Mouse (Mus musculus): ENCODE results near the gene Mrln. TPM values are rescaled to one million over a fixed set of nuclear protein-coding genes. Genes with fewer than 3 reads are reported as not detected.

Gene Mrln
- polyA plus RNA-seq, 1 experiment from 2014 or later: 1.4 TPM

- no peak overlapping the region for H3K9ac ChIP-seq
- WGBS: 53% methylated on average over 8 of the region's 8 CpGs
- peaks cover 46% of the 10 kb centered on the region for H3K27me3 ChIP-seq
These were observed 38.4 kb downstream of the Mrln start for GRCm38 (mm10) chr10:70242751-70243444.

DNA sequence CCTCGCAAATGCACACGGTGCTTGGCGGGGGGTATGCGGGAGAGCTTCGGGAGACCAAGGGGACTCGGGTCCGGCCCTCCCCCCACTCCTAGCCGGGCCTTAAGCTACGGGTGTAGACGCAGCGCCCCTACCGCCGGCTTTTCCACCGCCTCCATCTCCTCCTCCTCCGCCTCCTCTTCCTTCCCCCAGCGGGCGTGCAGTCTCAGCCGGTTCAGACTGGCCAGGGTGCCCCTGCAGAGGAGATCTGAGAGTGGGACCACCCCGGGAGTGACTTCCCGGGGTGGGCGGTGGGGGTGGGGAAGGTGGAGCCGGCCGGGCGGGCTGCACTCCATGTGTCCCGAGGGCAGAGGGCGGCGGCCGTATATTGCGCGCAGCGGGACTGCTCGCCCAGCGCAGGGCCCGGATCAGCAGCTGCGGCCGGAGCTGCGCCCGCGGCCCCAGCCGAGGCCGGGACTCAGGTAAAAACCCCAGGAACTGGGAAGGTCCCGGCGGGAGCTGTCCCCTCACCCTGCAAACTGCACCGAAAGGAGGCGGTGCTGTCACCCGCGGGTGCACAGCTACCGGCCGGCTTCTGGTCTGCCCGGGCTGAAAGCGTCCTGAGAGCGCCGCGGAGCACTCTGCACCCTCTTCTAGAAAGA is 40.6 kb downstream of the Mrln start, which contains the start of gene Slc16a9:
Gene Slc16a9, plus strand, starts transcription at position 180 of the 638 bp plus-strand sequence.
- Histone ChIP-seq H3K27ac (no peak within 1 kb of the TSS), H3K4me3 (replicated peaks) (peak within 1 kb of the TSS; percentile 67), H3K4me1 (peaks cover 6% of the 10 kb centered on the region), H3K9ac (peak within 1 kb of the TSS; percentile 64), H3K27me3 (peaks cover 46% of the 10 kb centered on the region), H3K36me3 (replicated peaks) (no peaks in the 10 kb centered on the region), H3K9me3 (no peaks in the 10 kb centered on the region), H3K4me2 (peak within 1 kb of the TSS; percentile 98)
- peak; percentile 92 for ATAC-seq (ENCODE audit: low FRiP score)
- 1% methylated on average over 51 of the region's 54 CpGs for WGBS

More at GRCm38 (mm10) chr10:70242751-70243444, 38.4 kb downstream of the Mrln start:
- peaks cover 6% of the 10 kb centered on the region for H3K4me1 ChIP-seq
- ATAC-seq (ENCODE audit: low FRiP score): no peak
- no peak overlapping the region for H3K4me3 ChIP-seq (replicated peaks)
- H3K27ac ChIP-seq: no peak overlapping the region
- H3K4me2 ChIP-seq: no peak overlapping the region
- H3K36me3 ChIP-seq (replicated peaks): no peaks in the 10 kb centered on the region
- no peaks in the 10 kb centered on the region for H3K9me3 ChIP-seq

- H3K9ac ChIP-seq: peak overlapping the region; percentile 64
- no peaks in the 10 kb centered on the region for H3K36me3 ChIP-seq (replicated peaks)
- H3K4me2 ChIP-seq: peak overlapping the region; percentile 98
- ATAC-seq (ENCODE audit: low FRiP score): peak; percentile 33; the same call in 1 of the 2 replicates
- H3K27ac ChIP-seq: no peak overlapping the region
- 1% methylated on average over 16 of the region's 16 CpGs for WGBS
- peak overlapping the region; percentile 67 for H3K4me3 ChIP-seq (replicated peaks)
- H3K4me1 ChIP-seq: peaks cover 6% of the 10 kb centered on the region
- H3K27me3 ChIP-seq: peaks cover 46% of the 10 kb centered on the region
- H3K9me3 ChIP-seq: no peaks in the 10 kb centered on the region
These were observed 41.1 kb downstream of the Mrln start for GRCm38 (mm10) chr10:70245559-70245945.

DNA sequence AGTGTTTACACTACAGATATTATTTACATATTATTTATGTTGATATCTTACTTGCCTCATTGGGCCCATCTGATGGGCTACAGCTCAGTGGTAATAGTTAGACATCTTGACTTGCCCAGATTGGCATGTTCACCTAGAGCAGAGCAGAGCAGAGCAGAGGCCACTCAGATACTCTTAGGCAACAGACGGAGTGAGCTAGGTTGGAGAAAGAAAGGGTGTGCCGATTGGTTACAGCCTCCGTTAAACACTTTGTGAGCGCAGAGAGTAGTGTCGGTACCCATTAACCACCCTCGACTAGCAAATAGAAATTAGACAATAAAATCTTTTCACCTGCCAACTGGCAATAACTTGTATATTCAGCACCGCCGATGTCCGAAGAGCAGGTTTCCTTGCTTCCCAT is 41.6 kb downstream of the Mrln start:
- no peaks in the 10 kb centered on the region for H3K36me3 ChIP-seq (replicated peaks)
- H3K27ac ChIP-seq: no peak overlapping the region
- peaks cover 6% of the 10 kb centered on the region for H3K4me1 ChIP-seq
- WGBS: 35% methylated on average over 9 of the region's 9 CpGs
- peak overlapping the region; percentile 98 for H3K4me2 ChIP-seq
- H3K9ac ChIP-seq: no peak overlapping the region
- H3K27me3 ChIP-seq: peaks cover 46% of the 10 kb centered on the region
- peak overlapping the region; percentile 67 for H3K4me3 ChIP-seq (replicated peaks)
- ATAC-seq (ENCODE audit: low FRiP score): no peak
- no peaks in the 10 kb centered on the region for H3K9me3 ChIP-seq

DNA sequence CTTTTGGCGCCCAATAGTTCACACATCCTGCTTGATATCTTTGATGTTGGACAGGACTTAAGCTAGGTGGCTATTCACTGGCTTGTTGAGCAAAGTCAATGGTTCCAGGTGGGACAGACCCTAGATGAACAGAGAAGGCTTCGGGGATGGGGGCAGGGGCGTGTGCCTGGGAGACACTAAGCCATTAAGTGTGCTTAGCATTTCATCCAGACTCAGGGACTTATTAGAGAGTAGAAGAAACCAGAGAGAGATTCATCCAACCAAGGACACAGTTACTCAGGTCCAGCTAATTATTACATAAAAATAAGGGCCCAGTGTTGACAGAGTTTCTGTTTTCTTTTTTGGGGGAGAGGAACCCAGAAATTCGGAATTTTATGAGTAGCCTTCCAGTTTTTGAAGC is 45.9 kb downstream of the Mrln start:
- Histone ChIP-seq H3K27me3 (peaks cover 17% of the 10 kb centered on the region), H3K4me2 (no peak overlapping the region), H3K4me3 (replicated peaks) (no peak overlapping the region), H3K36me3 (replicated peaks) (no peaks in the 10 kb centered on the region), H3K9ac (no peak overlapping the region), H3K27ac (no peak overlapping the region), H3K9me3 (no peaks in the 10 kb centered on the region), H3K4me1 (peaks cover 5% of the 10 kb centered on the region)
- WGBS: 80% methylated on average over 4 of the region's 4 CpGs
- ATAC-seq (ENCODE audit: low FRiP score): no peak

DNA sequence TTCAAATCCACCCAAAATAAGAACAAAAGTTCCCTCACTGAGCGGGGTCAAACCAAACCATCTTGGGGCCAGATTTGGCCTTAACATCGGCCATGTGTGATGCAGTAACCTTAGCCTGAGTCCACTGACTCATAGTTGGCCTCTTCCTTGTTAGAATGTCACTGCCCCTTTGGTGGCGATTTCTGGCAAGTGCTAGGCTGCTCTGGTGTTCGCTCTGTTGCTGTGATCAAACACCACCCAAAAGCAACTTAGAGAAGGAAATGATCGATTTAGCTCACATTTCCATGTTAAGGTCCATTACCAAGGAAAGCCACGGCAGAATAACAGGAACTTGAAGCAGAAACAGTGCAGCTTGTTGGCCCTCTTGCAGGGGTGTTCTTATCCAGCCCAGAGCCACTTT is 46.3 kb downstream of the Mrln start:
- Histone ChIP-seq H3K4me2 (no peak overlapping the region), H3K27me3 (peaks cover 13% of the 10 kb centered on the region), H3K9ac (no peak overlapping the region), H3K27ac (no peak overlapping the region), H3K4me1 (peaks cover under 1% of the 10 kb centered on the region), H3K36me3 (replicated peaks) (no peaks in the 10 kb centered on the region), H3K4me3 (replicated peaks) (no peak overlapping the region), H3K9me3 (no peaks in the 10 kb centered on the region)
- ATAC-seq (ENCODE audit: low FRiP score): no peak
- 86% methylated on average over 6 of the region's 6 CpGs for WGBS

DNA sequence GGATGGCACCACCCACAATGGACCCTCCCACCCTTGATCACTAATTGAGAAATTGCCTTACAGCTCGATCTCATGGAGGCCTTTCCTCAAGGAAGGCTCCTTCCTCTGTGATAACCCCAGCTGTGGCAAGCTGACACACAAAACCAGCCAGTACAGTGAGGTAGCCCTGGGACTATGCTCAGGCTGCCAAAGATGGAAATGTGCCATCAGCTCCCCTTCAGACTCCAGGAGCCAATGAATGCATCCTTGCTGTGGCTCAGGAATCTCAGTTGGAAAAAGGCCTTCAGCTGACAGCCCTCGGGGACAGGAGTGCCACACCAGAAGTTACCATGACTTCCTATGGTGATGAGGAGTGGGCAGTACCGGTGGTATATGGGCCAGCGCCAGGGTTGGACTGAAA is 50.2 kb downstream of the Mrln start:
- H3K4me2 ChIP-seq: no peak overlapping the region
- no peaks in the 10 kb centered on the region for H3K27me3 ChIP-seq
- no peaks in the 10 kb centered on the region for H3K4me1 ChIP-seq
- H3K9me3 ChIP-seq: no peaks in the 10 kb centered on the region
- H3K9ac ChIP-seq: no peak overlapping the region
- no peak overlapping the region for H3K27ac ChIP-seq
- no peaks in the 10 kb centered on the region for H3K36me3 ChIP-seq (replicated peaks)
- 83% methylated on average over 4 of the region's 4 CpGs for WGBS
- no peak for ATAC-seq (ENCODE audit: low FRiP score)
- no peak overlapping the region for H3K4me3 ChIP-seq (replicated peaks)

DNA sequence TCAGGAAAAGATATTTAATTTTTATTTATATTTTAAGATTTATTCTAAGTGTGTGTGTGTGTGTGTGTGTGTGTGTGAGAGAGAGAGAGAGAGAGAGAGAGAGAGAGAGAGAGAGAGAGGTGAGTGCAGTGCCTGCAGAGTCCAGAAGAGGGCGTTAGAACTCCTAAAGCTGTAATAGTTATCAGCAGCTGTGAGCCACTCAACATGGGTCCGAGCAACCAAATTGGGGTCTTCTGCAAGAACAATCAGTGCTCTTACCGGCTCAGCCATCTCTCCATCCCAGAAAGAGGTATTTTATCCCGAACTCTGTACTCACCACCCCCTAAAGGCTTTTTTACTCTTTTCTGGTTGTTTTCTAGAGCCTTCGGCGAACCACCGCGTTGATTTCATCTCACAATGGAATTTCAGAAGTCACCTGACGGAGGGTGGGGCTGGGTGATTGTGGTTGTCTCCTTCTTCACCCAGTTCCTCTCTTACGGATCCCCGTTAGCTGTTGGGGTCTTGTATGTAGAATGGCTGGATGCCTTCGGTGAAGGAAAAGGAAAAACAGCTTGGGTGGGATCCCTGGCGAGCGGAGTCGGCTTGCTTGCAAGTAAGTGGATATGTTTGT is 51.2 kb downstream of the Mrln start:
- Histone ChIP-seq H3K9ac (no peak overlapping the region), H3K9me3 (no peaks in the 10 kb centered on the region), H3K4me1 (peaks cover 6% of the 10 kb centered on the region; the same call in 1 of the 2 replicates), H3K27ac (no peak overlapping the region), H3K27me3 (no peaks in the 10 kb centered on the region), H3K36me3 (replicated peaks) (no peaks in the 10 kb centered on the region), H3K4me2 (no peak overlapping the region), H3K4me3 (replicated peaks) (no peak overlapping the region)
- ATAC-seq (ENCODE audit: low FRiP score): no peak
- 88% methylated on average over 15 of the region's 15 CpGs for WGBS

- H3K9ac ChIP-seq: no peak overlapping the region
- H3K4me3 ChIP-seq (replicated peaks): no peak overlapping the region
- 88% methylated on average over 4 of the region's 4 CpGs for WGBS
- ATAC-seq (ENCODE audit: low FRiP score): no peak
- H3K27me3 ChIP-seq: no peaks in the 10 kb centered on the region
- H3K27ac ChIP-seq: no peak overlapping the region
- H3K4me1 ChIP-seq: peaks cover 8% of the 10 kb centered on the region; the same call in 1 of the 2 replicates
- H3K4me2 ChIP-seq: no peak overlapping the region
- no peaks in the 10 kb centered on the region for H3K9me3 ChIP-seq
- H3K36me3 ChIP-seq (replicated peaks): no peaks in the 10 kb centered on the region
These were observed 52.6 kb downstream of the Mrln start for GRCm38 (mm10) chr10:70257029-70257428.

GRCm38 (mm10) chr10:70260904-70261303 is 56.4 kb downstream of the Mrln start:
- WGBS: 49% methylated on average over 4 of the region's 4 CpGs

GRCm38 (mm10) chr10:70262051-70262450 is 57.6 kb downstream of the Mrln start:
- H3K4me2 ChIP-seq: no peak overlapping the region
- no peaks in the 10 kb centered on the region for H3K9me3 ChIP-seq
- peaks cover 8% of the 10 kb centered on the region; the same call in 1 of the 2 replicates for H3K4me1 ChIP-seq
- no peak overlapping the region for H3K4me3 ChIP-seq (replicated peaks)
- no peak for ATAC-seq (ENCODE audit: low FRiP score)
- H3K27ac ChIP-seq: no peak overlapping the region
- H3K9ac ChIP-seq: no peak overlapping the region
- 86% methylated on average over 3 of the region's 3 CpGs for WGBS
- no peaks in the 10 kb centered on the region for H3K27me3 ChIP-seq
- H3K36me3 ChIP-seq (replicated peaks): no peaks in the 10 kb centered on the region

More at GRCm38 (mm10) chr10:70260904-70261303, 56.4 kb downstream of the Mrln start:
- Histone ChIP-seq H3K9ac (no peak overlapping the region), H3K36me3 (replicated peaks) (no peaks in the 10 kb centered on the region), H3K27ac (no peak overlapping the region), H3K27me3 (no peaks in the 10 kb centered on the region), H3K4me2 (no peak overlapping the region), H3K4me3 (replicated peaks) (no peak overlapping the region), H3K9me3 (no peaks in the 10 kb centered on the region), H3K4me1 (peaks cover 8% of the 10 kb centered on the region; the same call in 1 of the 2 replicates)
- ATAC-seq (ENCODE audit: low FRiP score): no peak

DNA sequence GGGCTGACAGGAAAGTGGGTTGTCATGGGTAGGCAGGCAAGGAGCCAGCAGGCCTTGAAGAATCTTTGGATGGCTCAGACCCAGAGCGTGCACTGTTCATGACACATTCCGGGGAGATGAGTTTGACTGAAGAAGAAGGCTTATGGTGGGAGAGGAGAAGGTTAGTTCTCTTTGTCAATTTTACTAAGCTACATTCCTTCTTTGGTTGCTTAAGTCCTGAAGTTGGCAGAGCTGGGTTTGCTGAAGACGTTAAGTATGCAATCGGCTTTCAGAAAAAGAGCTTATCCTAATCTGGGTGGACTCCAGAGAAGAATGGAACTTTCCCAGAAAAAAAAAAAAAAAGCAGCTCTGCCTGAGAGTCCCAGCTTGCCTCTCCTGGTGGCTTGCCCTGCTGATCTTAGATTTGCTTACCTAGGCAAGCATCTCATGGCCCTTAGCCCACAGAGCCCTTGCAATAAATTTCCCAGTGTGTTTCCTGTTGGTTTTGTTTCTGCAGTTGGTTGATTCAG is 59.3 kb downstream of the Mrln start:
- H3K4me1 ChIP-seq: peaks cover 8% of the 10 kb centered on the region; the same call in 1 of the 2 replicates
- H3K4me3 ChIP-seq (replicated peaks): no peak overlapping the region
- WGBS: 74% methylated on average over 4 of the region's 4 CpGs
- H3K27me3 ChIP-seq: no peaks in the 10 kb centered on the region
- H3K36me3 ChIP-seq (replicated peaks): no peaks in the 10 kb centered on the region
- H3K9ac ChIP-seq: no peak overlapping the region
- no peak for ATAC-seq (ENCODE audit: low FRiP score)
- H3K4me2 ChIP-seq: no peak overlapping the region
- H3K27ac ChIP-seq: no peak overlapping the region
- H3K9me3 ChIP-seq: no peaks in the 10 kb centered on the region

Measured in forebrain, embryonic 12.5 days (tissue).